Mouse (Mus musculus) embryonic facial prominence, embryonic 14.5 days (tissue): Measurements from ENCODE around the gene Neu2. TPM values are rescaled to one million over a fixed set of nuclear protein-coding genes. Genes with fewer than 3 reads are reported as not detected.

Experiments
- ATAC-seq: fragments of 200-750 bp; cut with Nextera tagmentation; 2 replicates; pipeline ENCODE4 v1.8.0; 2017; ENCODE audit warnings: low read depth, moderate number of reproducible peaks, moderate TSS enrichment
- DNase-seq: peaks from one replicate; pipeline ENCODE4 v3.0.0-alpha.2; 2015; ENCODE audit warnings: low spot score
- H3K27ac ChIP-seq: fragments of 300-500 bp; sonication (generic); replicated peaks from 2 replicates; pipeline ENCODE4 v1.5.1; 2014; ENCODE audit warnings: low read depth, mild to moderate bottlenecking, low read length, moderate library complexity
- H3K27me3 ChIP-seq: fragments of 300-500 bp; sonication (generic); replicated peaks from 2 replicates; pipeline ENCODE4 v1.6.1; 2014; ENCODE audit warnings: low read length; ENCODE audit not compliant: control insufficient read depth, insufficient read depth
- H3K36me3 ChIP-seq: fragments of 300-500 bp; sonication (generic); 2 replicates; pipeline ENCODE4 v1.6.1; 2014; ENCODE audit warnings: low read length, mixed read lengths; ENCODE audit not compliant: control insufficient read depth, insufficient read depth
- H3K4me1 ChIP-seq: fragments of 300-500 bp; sonication (generic); 2 replicates; pipeline ENCODE4 v1.6.1; 2014; ENCODE audit warnings: antibody characterized with exemption, low read length; ENCODE audit not compliant: control insufficient read depth, insufficient read depth
- H3K4me2 ChIP-seq: fragments of 300-500 bp; sonication (generic); 2 replicates; pipeline ENCODE4 v1.6.1; 2014; ENCODE audit warnings: low read depth, mild to moderate bottlenecking, low read length, moderate library complexity, mixed read lengths
- H3K4me3 ChIP-seq: fragments of 300-500 bp; sonication (generic); 2 replicates; pipeline ENCODE4 v1.5.1; 2014; ENCODE audit warnings: low read depth, mild to moderate bottlenecking, low read length
- H3K9ac ChIP-seq: fragments of 300-500 bp; sonication (generic); 2 replicates; pipeline ENCODE4 v1.6.1; 2014; ENCODE audit warnings: low read depth, mild to moderate bottlenecking, low read length, moderate library complexity, mixed read lengths
- H3K9me3 ChIP-seq: fragments of 300-500 bp; sonication (generic); 2 replicates; pipeline ENCODE4 v1.6.1; 2016; ENCODE audit warnings: low read length; ENCODE audit not compliant: control insufficient read depth
- WGBS: fragments of 180-500 bp; shearing (Covaris S2); extraction: QIAGEN DNeasy Blood & Tissue Kit; methylation state at CpG from one replicate; pipeline ENCODE4 v1.1.7; 2014; 5-methylcytosine and 5-hydroxymethylcytosine counted together
- polyA plus RNA-seq: library from polyadenylated mRNA; unstranded; fragments of >200 nt; fragmentation: Nextera tagmentation; extraction: Ambion mirVana; gene quantifications from 2 replicates; pipeline ENCODE4 v1.2.1, GENCODE M21; 2014

Neu2 gene
- polyA plus RNA-seq, 1 experiment from 2014 or later: not detected

- H3K9ac ChIP-seq: no peak overlapping the region
- no peak overlapping the region for H3K4me3 ChIP-seq
- ATAC-seq (no peak), DNase-seq (no peak)
- H3K9me3 ChIP-seq: no peaks in the 10 kb centered on the region
- no peak overlapping the region for H3K27ac ChIP-seq
- H3K27me3 ChIP-seq: no peaks in the 10 kb centered on the region
- no peaks in the 10 kb centered on the region for H3K36me3 ChIP-seq
- H3K4me2 ChIP-seq: peak overlapping the region; percentile 36; the same call in 1 of the 2 replicates
- no peaks in the 10 kb centered on the region for H3K4me1 ChIP-seq
Measured at GRCm38 (mm10) chr1:87520467-87520866, 10.8 kb downstream of the Neu2 start.

GRCm38 (mm10) chr1:87521523-87521922 lies 11.8 kb downstream of the Neu2 start:
- Histone ChIP-seq H3K4me2 (no peak overlapping the region), H3K4me1 (no peaks in the 10 kb centered on the region), H3K9me3 (no peaks in the 10 kb centered on the region), H3K4me3 (no peak overlapping the region), H3K27ac (no peak overlapping the region), H3K36me3 (no peaks in the 10 kb centered on the region), H3K9ac (no peak overlapping the region), H3K27me3 (no peaks in the 10 kb centered on the region)
- ATAC-seq (no peak), DNase-seq (no peak)
- 58% methylated on average over 1 of the region's 1 CpGs for WGBS

GRCm38 (mm10) chr1:87525041-87525440 lies 15.4 kb downstream of the Neu2 start:
- DNase-seq (no peak), ATAC-seq (no peak)
- no peaks in the 10 kb centered on the region for H3K9me3 ChIP-seq
- no peaks in the 10 kb centered on the region for H3K4me1 ChIP-seq
- no peak overlapping the region for H3K4me3 ChIP-seq
- no peak overlapping the region for H3K27ac ChIP-seq
- H3K4me2 ChIP-seq: no peak overlapping the region
- 90% methylated on average over 7 of the region's 7 CpGs for WGBS
- H3K27me3 ChIP-seq: no peaks in the 10 kb centered on the region
- H3K9ac ChIP-seq: no peak overlapping the region
- no peaks in the 10 kb centered on the region for H3K36me3 ChIP-seq

GRCm38 (mm10) chr1:87527191-87527590 lies 17.5 kb downstream of the Neu2 start:
- Histone ChIP-seq H3K4me1 (no peaks in the 10 kb centered on the region), H3K36me3 (no peaks in the 10 kb centered on the region), H3K4me2 (no peak overlapping the region), H3K9ac (no peak overlapping the region), H3K4me3 (no peak overlapping the region), H3K27ac (no peak overlapping the region), H3K9me3 (no peaks in the 10 kb centered on the region), H3K27me3 (no peaks in the 10 kb centered on the region)
- WGBS: 58% methylated on average over 9 of the region's 9 CpGs
- peak; percentile 33; the same call in 1 of the 2 replicates for ATAC-seq
- DNase-seq: no peak

- WGBS: 68% methylated on average over 4 of the region's 4 CpGs
Measured at GRCm38 (mm10) chr1:87532346-87532745, 22.7 kb downstream of the Neu2 start.

GRCm38 (mm10) chr1:87534118-87534517 lies 24.4 kb downstream of the Neu2 start:
- Histone ChIP-seq H3K4me3 (no peak overlapping the region), H3K4me2 (no peak overlapping the region), H3K36me3 (no peaks in the 10 kb centered on the region), H3K4me1 (no peaks in the 10 kb centered on the region), H3K27me3 (no peaks in the 10 kb centered on the region), H3K9ac (no peak overlapping the region), H3K27ac (no peak overlapping the region), H3K9me3 (no peaks in the 10 kb centered on the region)
- no peak for ATAC-seq
- DNase-seq: no peak
- whole genome bisulfite sequencing: 93% methylated on average over 3 of the region's 3 CpGs

More at GRCm38 (mm10) chr1:87532346-87532745, 22.7 kb downstream of the Neu2 start:
- Histone ChIP-seq H3K4me2 (no peak overlapping the region), H3K27me3 (no peaks in the 10 kb centered on the region), H3K9me3 (no peaks in the 10 kb centered on the region), H3K9ac (no peak overlapping the region), H3K36me3 (no peaks in the 10 kb centered on the region), H3K4me3 (no peak overlapping the region), H3K27ac (no peak overlapping the region), H3K4me1 (no peaks in the 10 kb centered on the region)
- DNase-seq (no peak), ATAC-seq (no peak)

GRCm38 (mm10) chr1:87537008-87537407 lies 27.3 kb downstream of the Neu2 start:
- no peaks in the 10 kb centered on the region for H3K4me1 ChIP-seq
- WGBS: 93% methylated on average over 1 of the region's 1 CpGs
- ATAC-seq: no peak

GRCm38 (mm10) chr1:87541614-87542013 lies 31.9 kb downstream of the Neu2 start:
- Histone ChIP-seq H3K27me3 (no peaks in the 10 kb centered on the region), H3K27ac (no peak overlapping the region), H3K4me2 (no peak overlapping the region), H3K4me1 (no peaks in the 10 kb centered on the region), H3K9ac (no peak overlapping the region), H3K4me3 (no peak overlapping the region), H3K9me3 (no peaks in the 10 kb centered on the region), H3K36me3 (no peaks in the 10 kb centered on the region)
- 35% methylated on average over 7 of the region's 7 CpGs for WGBS
- ATAC-seq (no peak), DNase-seq (no peak)

More at GRCm38 (mm10) chr1:87537008-87537407, 27.3 kb downstream of the Neu2 start:
- no peak overlapping the region for H3K4me3 ChIP-seq
- DNase-seq: no peak
- no peak overlapping the region for H3K27ac ChIP-seq
- no peak overlapping the region for H3K9ac ChIP-seq
- H3K36me3 ChIP-seq: no peaks in the 10 kb centered on the region
- H3K27me3 ChIP-seq: no peaks in the 10 kb centered on the region
- no peak overlapping the region for H3K4me2 ChIP-seq
- no peaks in the 10 kb centered on the region for H3K9me3 ChIP-seq

GRCm38 (mm10) chr1:87551008-87551407 lies 41.3 kb downstream of the Neu2 start:
- Histone ChIP-seq H3K4me1 (no peaks in the 10 kb centered on the region), H3K9ac (no peak overlapping the region), H3K27me3 (no peaks in the 10 kb centered on the region), H3K4me2 (no peak overlapping the region), H3K36me3 (no peaks in the 10 kb centered on the region), H3K9me3 (no peaks in the 10 kb centered on the region), H3K4me3 (no peak overlapping the region), H3K27ac (no peak overlapping the region)
- WGBS: 93% methylated on average over 3 of the region's 3 CpGs
- DNase-seq (no peak), ATAC-seq (no peak)
